In genomic region chr9:103155158-103155557, GRCm38 (mm10) we compare ENCODE assay signal across 4 mouse cellular contexts. TPM values are rescaled to one million over a fixed set of nuclear protein-coding genes. Genes with fewer than 3 reads are reported as not detected.
DNase-seq lines count a peak whose midpoint lies in the region; TF ChIP-seq lines count a peak whose summit lies in the region.
"Not testable (repeated sequence)": the region's sequence is repeated elsewhere in the genome, so short reads cannot be mapped to it uniquely, and the experiment has no call there.
"Had no signal": no experiment of that assay in that cellular context is flagged by ENCODE, and none has a peak within 500 bp of the region (broad histone marks: within the 10 kb centered on the region; RNA-seq: fewer than 3 reads in every experiment).

No protein-coding gene starts in this region.

- H3K9ac ChIP-seq in ES-Bruce4 (ENCODE audit: low read depth, poor library complexity, severe bottlenecking), result not testable (repeated sequence)

- not testable (repeated sequence) for TF ChIP-seq CTCF in ES-Bruce4 (IDR thresholded peaks at IDR 0.05; ENCODE audit: low read depth, low read length)

- 0 out of 2 replicates have a peak overlapping the region, but pooled peaks have one; percentile 33 for H3K27ac ChIP-seq in ES-Bruce4 (ENCODE audit: insufficient read depth, low read length)

- not testable (repeated sequence) for H3K4me1 ChIP-seq in ES-Bruce4 (ENCODE audit: control insufficient read depth, insufficient read depth, low read length)

- DNase-seq in R1 (ENCODE audit: low read depth, low spot score) (peak; percentile 82), ZHBTc4 (ENCODE audit: low read depth, low spot score) (peak; percentile 70)

- H3K27me3 ChIP-seq in ES-Bruce4 (ENCODE audit: control insufficient read depth, insufficient read depth, low read length, poor library complexity, severe bottlenecking), result not testable (repeated sequence)

- H3K9me3 ChIP-seq in ES-Bruce4 (replicated peaks; ENCODE audit: control insufficient read depth, insufficient read depth, low read length, poor library complexity, severe bottlenecking), result not testable (repeated sequence)

- TF ChIP-seq POLR2A in ES-Bruce4 (IDR thresholded peaks at IDR 0.05; ENCODE audit: insufficient read depth, low read length), result not testable (repeated sequence)

- H3K36me3 ChIP-seq in ES-Bruce4 (ENCODE audit: control insufficient read depth, insufficient read depth, low read length, poor library complexity, severe bottlenecking), result not testable (repeated sequence)

- H3K4me3 ChIP-seq in ES-Bruce4 (ENCODE audit: low read depth, low read length), result not testable (repeated sequence)

- TF ChIP-seq EP300 in ES-Bruce4 (IDR thresholded peaks at IDR 0.05; ENCODE audit: insufficient read depth, low read depth, low read length), result peak; percentile 41; the same call in 1 of the 2 replicates

RNA-seq across cellular contexts. Expression of gene Rab6b, which starts 43.6 kb away (rescaled TPM):
- 23.3 and 24.0 TPM in 2 replicates for polyA plus RNA-seq in ES-Bruce4 (2011; ENCODE audit: insufficient read depth, insufficient read length, low read depth, missing spikeins)
- polyA plus RNA-seq: G1E had no signal

RNA-seq across cellular contexts. Expression of gene Srprb, which starts 46.8 kb away (rescaled TPM):
- polyA plus RNA-seq in ES-Bruce4 (2011; ENCODE audit: insufficient read depth, insufficient read length, low read depth, missing spikeins), result 26.4 and 26.8 TPM in 2 replicates
